Mouse (Mus musculus) heart, embryonic 13.5 days (tissue): ENCODE measurements at regions not wholly inside any gene's neighbourhood (a gene's known extent, or its start where the extent isn't known, plus 50 kb on each side); places are given as distances from the start of the nearest gene placed in this dataset.

Experiments used
- ATAC-seq: fragments of 200-750 bp; cut with Nextera tagmentation; 2 replicates; pipeline ENCODE4 v1.8.0; 2017; ENCODE audit warnings: moderate TSS enrichment; ENCODE audit not compliant: insufficient number of reproducible peaks, low FRiP score, low TSS enrichment; ENCODE audit errors: extremely low read depth
- H3K27ac ChIP-seq: fragments of 300-500 bp; sonication (generic); replicated peaks from 2 replicates; pipeline ENCODE4 v1.5.1; 2015; ENCODE audit warnings: moderate library complexity, mild to moderate bottlenecking, inconsistent platforms
- H3K27me3 ChIP-seq: fragments of 300-500 bp; sonication (generic); replicated peaks from 2 replicates; pipeline ENCODE4 v1.6.1; 2015; ENCODE audit warnings: mild to moderate bottlenecking, inconsistent platforms
- H3K36me3 ChIP-seq: fragments of 300-500 bp; sonication (generic); 2 replicates; pipeline ENCODE4 v1.6.1; 2015; ENCODE audit warnings: mild to moderate bottlenecking, inconsistent platforms
- H3K4me1 ChIP-seq: fragments of 300-500 bp; sonication (generic); 2 replicates; pipeline ENCODE4 v1.6.1; 2015; ENCODE audit warnings: inconsistent platforms
- H3K4me2 ChIP-seq: fragments of 300-500 bp; sonication (generic); 2 replicates; pipeline ENCODE4 v1.6.1; 2015; ENCODE audit warnings: inconsistent platforms, mild to moderate bottlenecking, moderate library complexity
- H3K4me3 ChIP-seq: fragments of 300-500 bp; sonication (generic); 2 replicates; pipeline ENCODE4 v1.5.1; 2015; ENCODE audit warnings: moderate library complexity, mild to moderate bottlenecking, inconsistent platforms
- H3K9ac ChIP-seq: fragments of 300-500 bp; sonication (generic); 2 replicates; pipeline ENCODE4 v1.6.1; 2015; ENCODE audit warnings: inconsistent platforms, mild to moderate bottlenecking, moderate library complexity
- H3K9me3 ChIP-seq: fragments of 300-500 bp; sonication (generic); 2 replicates; pipeline ENCODE4 v1.6.1; 2016; ENCODE audit warnings: inconsistent platforms
- WGBS: fragments of 180-500 bp; shearing (Covaris S2); methylation state at CpG from one replicate; pipeline ENCODE4 v1.1.7; 2015; ENCODE audit warnings: mixed read lengths; 5-methylcytosine and 5-hydroxymethylcytosine counted together

- Histone ChIP-seq H3K27me3 (peaks cover 5% of the 10 kb centered on the region; the same call in 1 of the 2 replicates), H3K4me1 (peaks cover 15% of the 10 kb centered on the region), H3K9ac (no peak overlapping the region), H3K36me3 (no peaks in the 10 kb centered on the region), H3K27ac (no peak overlapping the region), H3K4me3 (no peak overlapping the region), H3K4me2 (no peak overlapping the region), H3K9me3 (no peaks in the 10 kb centered on the region)
- no peak for ATAC-seq
- WGBS: 73% methylated on average over 4 of the region's 4 CpGs
Measured at GRCm38 (mm10) chr8:116373063-116373462, 131.7 kb upstream of the Dynlrb2 start.

- no peak overlapping the region for H3K27ac ChIP-seq
- WGBS: 51% methylated on average over 3 of the region's 3 CpGs
- H3K4me2 ChIP-seq: no peak overlapping the region
Measured at GRCm38 (mm10) chr8:116372574-116372973, 132.2 kb upstream of the Dynlrb2 start.

GRCm38 (mm10) chr8:116372056-116372455 lies 132.7 kb upstream of the Dynlrb2 start:
- Histone ChIP-seq H3K36me3 (no peaks in the 10 kb centered on the region), H3K27me3 (peaks cover 5% of the 10 kb centered on the region; the same call in 1 of the 2 replicates), H3K27ac (no peak overlapping the region), H3K9me3 (no peaks in the 10 kb centered on the region), H3K4me1 (peaks cover 15% of the 10 kb centered on the region), H3K4me2 (no peak overlapping the region), H3K4me3 (no peak overlapping the region), H3K9ac (no peak overlapping the region)
- WGBS: 58% methylated on average over 9 of the region's 9 CpGs
- no peak for ATAC-seq

More at GRCm38 (mm10) chr8:116372574-116372973, 132.2 kb upstream of the Dynlrb2 start:
- Histone ChIP-seq H3K9ac (no peak overlapping the region), H3K4me3 (no peak overlapping the region), H3K36me3 (no peaks in the 10 kb centered on the region), H3K9me3 (no peaks in the 10 kb centered on the region), H3K4me1 (peaks cover 15% of the 10 kb centered on the region), H3K27me3 (peaks cover 5% of the 10 kb centered on the region; the same call in 1 of the 2 replicates)
- no peak for ATAC-seq

GRCm38 (mm10) chr8:116367491-116367890 lies 137.3 kb upstream of the Dynlrb2 start:
- 57% methylated on average over 6 of the region's 6 CpGs for WGBS
- no peak for ATAC-seq

GRCm38 (mm10) chr8:116366706-116367105 lies 138.1 kb upstream of the Dynlrb2 start:
- WGBS: 41% methylated on average over 3 of the region's 3 CpGs
- H3K4me1 ChIP-seq: peaks cover 9% of the 10 kb centered on the region
- H3K9me3 ChIP-seq: no peaks in the 10 kb centered on the region
- peaks cover 5% of the 10 kb centered on the region; the same call in 1 of the 2 replicates for H3K27me3 ChIP-seq
- no peak overlapping the region for H3K4me3 ChIP-seq
- no peak overlapping the region for H3K9ac ChIP-seq
- H3K4me2 ChIP-seq: no peak overlapping the region
- ATAC-seq: no peak
- H3K27ac ChIP-seq: no peak overlapping the region
- H3K36me3 ChIP-seq: no peaks in the 10 kb centered on the region

More at GRCm38 (mm10) chr8:116367491-116367890, 137.3 kb upstream of the Dynlrb2 start:
- Histone ChIP-seq H3K4me2 (no peak overlapping the region), H3K9ac (no peak overlapping the region), H3K36me3 (no peaks in the 10 kb centered on the region), H3K4me3 (no peak overlapping the region), H3K27me3 (peaks cover 5% of the 10 kb centered on the region; the same call in 1 of the 2 replicates), H3K27ac (no peak overlapping the region), H3K4me1 (peaks cover 14% of the 10 kb centered on the region), H3K9me3 (no peaks in the 10 kb centered on the region)

- H3K4me2 ChIP-seq: no peak overlapping the region
- no peak overlapping the region for H3K9ac ChIP-seq
- peaks cover 3% of the 10 kb centered on the region; the same call in 1 of the 2 replicates for H3K27me3 ChIP-seq
- no peak for ATAC-seq
- H3K9me3 ChIP-seq: no peaks in the 10 kb centered on the region
- no peak overlapping the region for H3K4me3 ChIP-seq
- 69% methylated on average over 1 of the region's 1 CpGs for WGBS
- peaks cover 3% of the 10 kb centered on the region; the same call in 1 of the 2 replicates for H3K4me1 ChIP-seq
- no peak overlapping the region for H3K27ac ChIP-seq
- no peaks in the 10 kb centered on the region for H3K36me3 ChIP-seq
Measured at GRCm38 (mm10) chr8:116364751-116365150, 140.0 kb upstream of the Dynlrb2 start.

GRCm38 (mm10) chr8:116364172-116364571 lies 140.6 kb upstream of the Dynlrb2 start:
- H3K36me3 ChIP-seq: no peaks in the 10 kb centered on the region
- 76% methylated on average over 2 of the region's 2 CpGs for whole genome bisulfite sequencing

GRCm38 (mm10) chr8:116362351-116362750 lies 142.4 kb upstream of the Dynlrb2 start:
- Histone ChIP-seq H3K4me2 (no peak overlapping the region), H3K9me3 (no peaks in the 10 kb centered on the region), H3K4me3 (no peak overlapping the region), H3K36me3 (no peaks in the 10 kb centered on the region), H3K4me1 (peaks cover 6% of the 10 kb centered on the region; the same call in 1 of the 2 replicates), H3K27me3 (no peaks in the 10 kb centered on the region), H3K9ac (no peak overlapping the region), H3K27ac (no peak overlapping the region)
- ATAC-seq: no peak
- 50% methylated on average over 4 of the region's 4 CpGs for WGBS

More at GRCm38 (mm10) chr8:116364172-116364571, 140.6 kb upstream of the Dynlrb2 start:
- Histone ChIP-seq H3K9me3 (no peaks in the 10 kb centered on the region), H3K27ac (no peak overlapping the region), H3K27me3 (peaks cover 3% of the 10 kb centered on the region; the same call in 1 of the 2 replicates), H3K4me2 (no peak overlapping the region), H3K4me3 (no peak overlapping the region), H3K9ac (no peak overlapping the region), H3K4me1 (peaks cover 3% of the 10 kb centered on the region; the same call in 1 of the 2 replicates)
- ATAC-seq: no peak

- no peak overlapping the region for H3K27ac ChIP-seq
- no peak overlapping the region for H3K4me3 ChIP-seq
- no peaks in the 10 kb centered on the region for H3K27me3 ChIP-seq
- peaks cover 6% of the 10 kb centered on the region; the same call in 1 of the 2 replicates for H3K4me1 ChIP-seq
- no peaks in the 10 kb centered on the region for H3K9me3 ChIP-seq
- H3K9ac ChIP-seq: no peak overlapping the region
- H3K4me2 ChIP-seq: no peak overlapping the region
- no peaks in the 10 kb centered on the region for H3K36me3 ChIP-seq
- no peak for ATAC-seq
- WGBS: 74% methylated on average over 4 of the region's 4 CpGs
Measured at GRCm38 (mm10) chr8:116359761-116360160, 145.0 kb upstream of the Dynlrb2 start.

GRCm38 (mm10) chr8:116354756-116355155 lies 150.0 kb upstream of the Dynlrb2 start:
- Histone ChIP-seq H3K27me3 (no peaks in the 10 kb centered on the region), H3K4me3 (no peak overlapping the region), H3K27ac (no peak overlapping the region), H3K36me3 (no peaks in the 10 kb centered on the region), H3K9ac (no peak overlapping the region), H3K4me2 (no peak overlapping the region), H3K4me1 (peaks cover 7% of the 10 kb centered on the region; the same call in 1 of the 2 replicates), H3K9me3 (no peaks in the 10 kb centered on the region; the same call in 1 of the 2 replicates)
- 43% methylated on average over 6 of the region's 6 CpGs for WGBS
- no peak for ATAC-seq

- Histone ChIP-seq H3K4me2 (no peak overlapping the region), H3K36me3 (no peaks in the 10 kb centered on the region), H3K9ac (no peak overlapping the region), H3K4me1 (peaks cover 10% of the 10 kb centered on the region; the same call in 1 of the 2 replicates), H3K27ac (no peak overlapping the region), H3K4me3 (no peak overlapping the region), H3K27me3 (no peaks in the 10 kb centered on the region), H3K9me3 (no peaks in the 10 kb centered on the region; the same call in 1 of the 2 replicates)
- WGBS: 86% methylated on average over 5 of the region's 5 CpGs
- ATAC-seq: no peak
Measured at GRCm38 (mm10) chr8:116353911-116354310, 150.9 kb upstream of the Dynlrb2 start.

GRCm38 (mm10) chr8:116352635-116353034 lies 152.1 kb upstream of the Dynlrb2 start:
- WGBS: 82% methylated on average over 2 of the region's 2 CpGs
- Histone ChIP-seq H3K4me1 (peaks cover 7% of the 10 kb centered on the region; the same call in 1 of the 2 replicates), H3K4me3 (no peak overlapping the region), H3K27ac (no peak overlapping the region), H3K27me3 (no peaks in the 10 kb centered on the region), H3K9me3 (no peaks in the 10 kb centered on the region; the same call in 1 of the 2 replicates), H3K4me2 (no peak overlapping the region), H3K36me3 (no peaks in the 10 kb centered on the region), H3K9ac (no peak overlapping the region)
- ATAC-seq: no peak
